Mouse (Mus musculus): ENCODE data around the gene Nsun5.

- no peak for TF ChIP-seq CTCF (IDR thresholded peaks at IDR 0.05; ENCODE audit: low read depth)
- TF ChIP-seq EP300 (IDR thresholded peaks at IDR 0.05; ENCODE audit: low read depth) = no peak
These were observed 7.2 kb upstream of the Nsun5 start for GRCm38 (mm10) chr5:135362572-135362971.

Measured in liver, postnatal 0 days (tissue).